Mouse (Mus musculus) forebrain, embryonic 15.5 days (tissue): Measurements from ENCODE around the gene Gpm6b. TPM values are rescaled to one million over a fixed set of nuclear protein-coding genes. Genes with fewer than 3 reads are reported as not detected.

ENCODE experiments used
- ATAC-seq: fragments of 200-750 bp; cut with Nextera tagmentation; replicated peaks from 2 replicates; pipeline ENCODE4 v1.8.0; 2017; ENCODE audit warnings: mild to moderate bottlenecking, moderate TSS enrichment, moderate library complexity
- H3K27ac ChIP-seq: fragments of 300-500 bp; sonication (generic); replicated peaks from 2 replicates; pipeline ENCODE4 v1.5.1; 2015; ENCODE audit warnings: mild to moderate bottlenecking, inconsistent platforms
- H3K27me3 ChIP-seq: fragments of 300-500 bp; sonication (generic); 2 replicates; pipeline ENCODE4 v1.6.1; 2015; ENCODE audit warnings: inconsistent platforms
- H3K36me3 ChIP-seq: fragments of 300-500 bp; sonication (generic); 2 replicates; pipeline ENCODE4 v1.6.1; 2015; ENCODE audit warnings: mild to moderate bottlenecking, inconsistent platforms
- H3K4me1 ChIP-seq: fragments of 300-500 bp; sonication (generic); 2 replicates; pipeline ENCODE4 v1.6.1; 2015; ENCODE audit warnings: inconsistent platforms
- H3K4me2 ChIP-seq: fragments of 300-500 bp; sonication (generic); replicated peaks from 2 replicates; pipeline ENCODE4 v1.6.1; 2015; ENCODE audit warnings: mild to moderate bottlenecking, inconsistent platforms
- H3K4me3 ChIP-seq: fragments of 300-500 bp; sonication (generic); 2 replicates; pipeline ENCODE4 v1.5.1; 2015; ENCODE audit warnings: mild to moderate bottlenecking, inconsistent platforms
- H3K9ac ChIP-seq: fragments of 300-500 bp; sonication (generic); replicated peaks from 2 replicates; pipeline ENCODE4 v1.6.1; 2015; ENCODE audit warnings: mild to moderate bottlenecking, inconsistent platforms
- H3K9me3 ChIP-seq: fragments of 300-500 bp; sonication (generic); 2 replicates; pipeline ENCODE4 v1.6.1; 2016; ENCODE audit warnings: inconsistent platforms
- WGBS: fragments of 180-500 bp; shearing (Covaris S2); methylation state at CpG from one replicate; pipeline ENCODE4 v1.1.7; 2015; ENCODE audit warnings: mixed read lengths; 5-methylcytosine and 5-hydroxymethylcytosine counted together
- polyA plus RNA-seq: library from polyadenylated mRNA; unstranded; fragments of >200 nt; fragmentation: Nextera tagmentation; extraction: Ambion mirVana; gene quantifications from 2 replicates; pipeline ENCODE4 v1.2.1, GENCODE M21; 2015

The Gpm6b gene
- polyA plus RNA-seq, 1 experiment from 2014 or later, result 441 TPM

GRCm38 (mm10) chrX:166308798-166309197 lies 70.1 kb downstream of the Gpm6b start:
- WGBS, result 40% methylated on average over 1 of the region's 1 CpGs
- H3K27me3 ChIP-seq, result no peaks in the 10 kb centered on the region
- H3K4me3 ChIP-seq, result no peak overlapping the region
- no peaks in the 10 kb centered on the region for H3K9me3 ChIP-seq
- H3K4me2 ChIP-seq, result no peak overlapping the region
- H3K36me3 ChIP-seq, result no peaks in the 10 kb centered on the region
- ATAC-seq, result no peak
- no peaks in the 10 kb centered on the region for H3K4me1 ChIP-seq
- no peak overlapping the region for H3K9ac ChIP-seq
- H3K27ac ChIP-seq, result no peak overlapping the region

GRCm38 (mm10) chrX:166315251-166315650 lies 76.5 kb downstream of the Gpm6b start:
- Histone ChIP-seq H3K36me3 (no peaks in the 10 kb centered on the region), H3K4me2 (no peak overlapping the region), H3K4me3 (no peak overlapping the region), H3K9ac (no peak overlapping the region), H3K9me3 (no peaks in the 10 kb centered on the region), H3K4me1 (peaks cover 28% of the 10 kb centered on the region), H3K27me3 (no peaks in the 10 kb centered on the region), H3K27ac (peak overlapping the region; percentile 88)
- WGBS, result 34% methylated on average over 1 of the region's 1 CpGs
- no peak for ATAC-seq

GRCm38 (mm10) chrX:166316552-166317375 lies 78.1 kb downstream of the Gpm6b start:
- peak overlapping the region; percentile 10; the same call in 1 of the 2 replicates for H3K4me2 ChIP-seq

GRCm38 (mm10) chrX:166317376-166317679 lies 78.6 kb downstream of the Gpm6b start:
- Histone ChIP-seq H3K36me3 (no peaks in the 10 kb centered on the region), H3K27ac (peak overlapping the region; percentile 88), H3K4me3 (no peak overlapping the region), H3K4me2 (0 out of 2 replicates have a peak overlapping the region, but pooled peaks have one; percentile 10), H3K9ac (no peak overlapping the region), H3K27me3 (no peaks in the 10 kb centered on the region), H3K4me1 (peaks cover 28% of the 10 kb centered on the region), H3K9me3 (no peaks in the 10 kb centered on the region)
- WGBS, result 58% methylated on average over 1 of the region's 1 CpGs
- peak; percentile 50 for ATAC-seq

More at GRCm38 (mm10) chrX:166316552-166317375, 78.1 kb downstream of the Gpm6b start:
- Histone ChIP-seq H3K4me3 (no peak overlapping the region), H3K27ac (peak overlapping the region; percentile 88), H3K36me3 (no peaks in the 10 kb centered on the region), H3K27me3 (no peaks in the 10 kb centered on the region), H3K9me3 (no peaks in the 10 kb centered on the region), H3K4me1 (peaks cover 28% of the 10 kb centered on the region), H3K9ac (no peak overlapping the region)
- peak; percentile 94 for ATAC-seq
- 30% methylated on average over 7 of the region's 7 CpGs for WGBS

- ATAC-seq, result no peak
- Histone ChIP-seq H3K4me2 (no peak overlapping the region), H3K4me3 (no peak overlapping the region), H3K27ac (0 out of 2 replicates have a peak overlapping the region, but pooled peaks have one; percentile 15), H3K9ac (no peak overlapping the region), H3K27me3 (no peaks in the 10 kb centered on the region), H3K9me3 (no peaks in the 10 kb centered on the region), H3K4me1 (peaks cover 15% of the 10 kb centered on the region), H3K36me3 (no peaks in the 10 kb centered on the region)
- 80% methylated on average over 3 of the region's 3 CpGs for WGBS
These were observed 84.5 kb downstream of the Gpm6b start for GRCm38 (mm10) chrX:166323226-166323625.

- Histone ChIP-seq H3K4me2 (no peak overlapping the region), H3K4me3 (no peak overlapping the region), H3K4me1 (peaks cover 29% of the 10 kb centered on the region), H3K36me3 (no peaks in the 10 kb centered on the region), H3K9me3 (no peaks in the 10 kb centered on the region), H3K27me3 (no peaks in the 10 kb centered on the region), H3K27ac (peak overlapping the region; percentile 92), H3K9ac (no peak overlapping the region)
- WGBS, result 51% methylated on average over 5 of the region's 5 CpGs
- no peak for ATAC-seq
These were observed 88.9 kb downstream of the Gpm6b start for GRCm38 (mm10) chrX:166327621-166328020.

GRCm38 (mm10) chrX:166328219-166328901 lies 89.6 kb downstream of the Gpm6b start:
- H3K36me3 ChIP-seq, result no peaks in the 10 kb centered on the region
- ATAC-seq, result peak; percentile 26
- H3K27ac ChIP-seq, result peak overlapping the region; percentile 92
- H3K9me3 ChIP-seq, result no peaks in the 10 kb centered on the region
- no peak overlapping the region for H3K9ac ChIP-seq
- H3K4me3 ChIP-seq, result no peak overlapping the region
- no peak overlapping the region; the same call in 1 of the 2 replicates for H3K4me2 ChIP-seq
- H3K4me1 ChIP-seq, result peaks cover 29% of the 10 kb centered on the region
- WGBS, result 31% methylated on average over 3 of the region's 3 CpGs
- no peaks in the 10 kb centered on the region for H3K27me3 ChIP-seq

GRCm38 (mm10) chrX:166328904-166329451 lies 90.3 kb downstream of the Gpm6b start:
- H3K4me2 ChIP-seq, result peak overlapping the region; percentile 25; the same call in 1 of the 2 replicates
- no peak overlapping the region for H3K4me3 ChIP-seq
- no peaks in the 10 kb centered on the region for H3K36me3 ChIP-seq
- H3K4me1 ChIP-seq, result peaks cover 27% of the 10 kb centered on the region
- peak overlapping the region; percentile 92 for H3K27ac ChIP-seq
- peak; percentile 93 for ATAC-seq
- no peaks in the 10 kb centered on the region for H3K9me3 ChIP-seq
- no peak overlapping the region for H3K9ac ChIP-seq
- WGBS, result 23% methylated on average over 9 of the region's 9 CpGs
- H3K27me3 ChIP-seq, result no peaks in the 10 kb centered on the region

GRCm38 (mm10) chrX:166334516-166335136 lies 95.9 kb downstream of the Gpm6b start:
- no peak overlapping the region for H3K9ac ChIP-seq
- H3K27me3 ChIP-seq, result no peaks in the 10 kb centered on the region
- no peaks in the 10 kb centered on the region for H3K9me3 ChIP-seq
- H3K4me1 ChIP-seq, result peaks cover 3% of the 10 kb centered on the region; the same call in 1 of the 2 replicates
- 93% methylated on average over 6 of the region's 6 CpGs for WGBS
- ATAC-seq, result no peak
- H3K27ac ChIP-seq, result no peak overlapping the region
- H3K4me2 ChIP-seq, result no peak overlapping the region
- no peaks in the 10 kb centered on the region for H3K36me3 ChIP-seq
- H3K4me3 ChIP-seq, result no peak overlapping the region

GRCm38 (mm10) chrX:166338353-166338752 lies 99.6 kb downstream of the Gpm6b start:
- Histone ChIP-seq H3K9me3 (no peaks in the 10 kb centered on the region), H3K9ac (no peak overlapping the region), H3K27ac (no peak overlapping the region), H3K4me3 (no peak overlapping the region), H3K4me1 (no peaks in the 10 kb centered on the region), H3K27me3 (no peaks in the 10 kb centered on the region), H3K4me2 (no peak overlapping the region), H3K36me3 (no peaks in the 10 kb centered on the region)
- no peak for ATAC-seq
- WGBS, result 91% methylated on average over 5 of the region's 5 CpGs

- Histone ChIP-seq H3K4me3 (no peak overlapping the region), H3K27me3 (no peaks in the 10 kb centered on the region), H3K36me3 (no peaks in the 10 kb centered on the region), H3K4me2 (no peak overlapping the region), H3K4me1 (no peaks in the 10 kb centered on the region), H3K9me3 (no peaks in the 10 kb centered on the region), H3K9ac (no peak overlapping the region), H3K27ac (no peak overlapping the region)
- ATAC-seq, result no peak
- WGBS, result 80% methylated on average over 9 of the region's 9 CpGs
These were observed 100.2 kb downstream of the Gpm6b start for GRCm38 (mm10) chrX:166338784-166339520.
